Mouse (Mus musculus) embryonic fibroblast, embryonic 13.5 days (primary cell): ENCODE measurements at regions not wholly inside any gene's neighbourhood (a gene's known extent, or its start where the extent isn't known, plus 50 kb on each side); places are given as distances from the start of the nearest gene placed in this dataset.

Source experiments
- CTCF ChIP-seq: IDR thresholded peaks from 2 replicates; pipeline ENCODE4 v1.5.1; 2011; ENCODE audit warnings: mild to moderate bottlenecking, control low read depth, low read length, moderate library complexity, borderline replicate concordance; ENCODE audit not compliant: insufficient read depth
- POLR2A ChIP-seq: IDR thresholded peaks from 2 replicates; pipeline ENCODE4 v1.6.1; 2011; ENCODE audit warnings: low read depth, mild to moderate bottlenecking, control low read depth, low read length, moderate library complexity

- TF ChIP-seq CTCF (no peak), POLR2A (no peak)
Observed at GRCm38 (mm10) chr16:29920940-29921339, 143.2 kb upstream of the Hes1 start.
